Mouse (Mus musculus) gastrocnemius, postnatal 25 days (tissue): Measurements from ENCODE around the gene Tmprss7. TPM values are rescaled to one million over a fixed set of nuclear protein-coding genes. Genes with fewer than 3 reads are reported as not detected.

Experiments
- DNase-seq: peaks from one replicate; pipeline ENCODE4 v3.0.0; 2022
- long read RNA-seq, 2 experiments: library from polyadenylated mRNA; stranded (forward); transcript quantifications; one replicate each; pipeline ENCODE4 v2.0.0; 2021
- total RNA-seq, 2 experiments: library from RNA; stranded (reverse); gene quantifications; 1 replicate in 1 of 2; 2 replicates in 1 of 2; pipeline ENCODE4 v1.2.3; 2021

Gene Tmprss7
- total RNA-seq: not detected
- long read RNA-seq, experiment 1: 0 reads
- long read RNA-seq, experiment 2: 0 reads

DNA sequence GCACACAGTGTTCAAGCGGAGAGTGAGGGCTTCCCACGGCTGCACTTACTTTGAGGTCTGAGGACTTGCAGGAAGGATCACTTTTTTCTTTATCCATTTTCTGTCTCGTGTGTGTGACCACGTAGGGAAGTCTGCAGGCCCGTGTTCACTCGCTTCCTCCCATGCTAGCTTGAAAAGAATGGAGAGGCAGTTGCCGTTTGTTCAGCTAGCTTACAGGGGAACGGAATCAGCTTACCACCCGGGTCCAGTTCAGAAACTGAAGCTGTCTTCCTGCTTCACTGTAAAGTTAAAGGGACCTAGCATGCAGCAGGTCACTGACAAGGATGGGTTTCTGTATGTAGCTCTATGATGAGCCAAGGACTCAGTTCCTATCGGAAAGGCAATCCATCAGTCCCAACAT is at the start of gene Tmprss7:
Gene Tmprss7, minus strand, starts transcription at position 101 of the 400 bp plus-strand sequence.
- DNase-seq: no peak

DNA sequence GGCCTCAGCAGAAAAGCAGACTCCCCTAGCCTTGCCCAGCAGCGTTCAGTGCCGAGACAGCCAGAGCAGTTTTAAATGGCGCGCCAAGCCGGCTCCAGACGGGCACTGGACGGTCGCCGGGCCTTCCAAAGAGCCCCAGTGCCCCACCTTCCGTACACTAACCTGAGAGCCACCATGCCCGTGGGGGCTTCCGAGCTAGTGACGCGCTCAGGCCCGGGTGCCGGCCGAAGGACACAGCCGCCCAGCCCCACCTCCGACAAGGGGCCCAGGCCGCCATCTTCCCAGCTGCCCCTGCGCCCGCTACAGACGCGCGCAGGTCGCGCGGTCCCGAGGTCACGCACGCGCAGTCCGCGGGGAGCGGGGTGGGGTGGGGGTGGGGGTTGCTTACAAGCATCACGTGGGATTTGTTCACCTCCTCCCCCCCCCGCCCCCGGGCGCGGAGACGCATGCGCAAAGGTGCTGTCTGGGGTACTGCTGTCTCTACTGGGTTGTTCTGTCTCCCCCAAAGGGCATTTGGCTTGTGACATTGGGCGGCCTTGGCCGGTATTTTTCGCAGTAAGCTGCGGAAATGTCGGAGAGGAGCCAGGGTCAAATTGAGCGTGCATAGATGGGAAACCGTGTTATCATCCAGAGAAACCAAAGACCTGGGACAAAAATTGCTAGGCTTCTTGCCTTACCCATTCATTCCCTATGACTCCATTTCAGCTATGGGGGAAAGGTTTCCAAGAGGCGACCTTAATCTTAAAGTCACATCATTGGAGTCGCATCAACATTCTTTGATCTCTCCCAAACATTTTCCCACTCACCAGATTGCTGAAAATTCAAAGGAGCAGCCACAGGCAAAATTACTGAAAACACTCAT is 49.4 kb upstream of the Tmprss7 start, which contains the start of gene Abhd10:
Gene Abhd10, minus strand, starts transcription at position 341 of the 862 bp plus-strand sequence.
- DNase-seq: peak; percentile 97

DNA sequence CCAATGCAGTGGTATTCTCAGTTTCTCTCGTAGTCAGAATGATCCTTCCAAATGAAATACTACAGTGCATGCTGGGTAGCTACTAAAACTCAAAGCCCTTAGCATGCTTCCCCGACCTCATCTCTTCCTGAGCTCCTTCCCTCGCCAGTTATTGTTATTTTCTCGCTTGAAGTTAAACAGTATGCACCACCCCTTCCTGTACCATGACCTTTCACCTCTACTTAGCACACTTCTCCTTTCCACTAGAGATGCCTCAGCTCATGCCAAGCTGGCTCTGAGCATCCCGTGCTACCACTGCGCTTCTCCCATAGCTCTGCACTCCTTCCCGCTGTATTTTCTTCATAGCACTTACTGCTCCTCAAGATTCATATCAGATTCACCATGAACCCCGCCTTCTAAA is 44.4 kb upstream of the Tmprss7 start:
- no peak for DNase-seq

DNA sequence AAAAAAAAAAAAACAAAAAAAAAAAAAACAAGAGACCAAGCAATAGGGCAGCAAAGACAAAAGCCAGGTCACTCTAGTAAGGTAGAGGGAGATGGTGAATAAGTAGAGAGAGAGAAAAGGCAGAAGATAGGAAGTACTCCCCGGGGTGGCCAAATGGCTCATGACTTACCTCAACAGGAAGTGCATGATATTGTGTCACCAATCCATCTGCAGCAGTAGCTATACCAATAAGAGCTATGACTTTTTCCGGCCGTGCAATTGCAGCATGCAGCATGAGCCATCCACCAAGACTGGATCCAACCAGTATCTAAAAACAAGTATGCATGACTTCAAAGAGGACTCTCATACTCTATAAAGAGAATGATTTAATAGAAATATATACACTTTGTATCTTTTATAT is 43.3 kb upstream of the Tmprss7 start:
- DNase-seq: no peak

DNA sequence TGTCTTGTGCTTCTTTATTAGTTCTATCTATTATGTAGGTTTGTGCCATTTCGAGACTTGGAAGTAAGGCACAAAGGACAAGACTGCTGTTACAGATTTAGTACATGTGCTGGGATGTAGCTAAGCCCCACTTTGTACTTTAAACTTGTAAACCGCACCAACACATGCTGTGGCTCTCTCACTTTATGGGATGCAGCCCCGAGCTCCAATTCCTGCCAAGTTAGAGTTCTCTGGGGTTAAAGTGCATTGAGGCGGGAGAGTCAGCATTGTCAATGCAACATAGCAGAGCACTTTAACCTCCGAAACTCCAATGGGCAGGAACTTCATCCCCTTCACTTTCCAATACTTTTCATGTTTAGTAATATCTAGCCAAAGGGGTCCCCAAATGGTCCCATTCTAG is 35.7 kb upstream of the Tmprss7 start:
- DNase-seq: no peak

DNA sequence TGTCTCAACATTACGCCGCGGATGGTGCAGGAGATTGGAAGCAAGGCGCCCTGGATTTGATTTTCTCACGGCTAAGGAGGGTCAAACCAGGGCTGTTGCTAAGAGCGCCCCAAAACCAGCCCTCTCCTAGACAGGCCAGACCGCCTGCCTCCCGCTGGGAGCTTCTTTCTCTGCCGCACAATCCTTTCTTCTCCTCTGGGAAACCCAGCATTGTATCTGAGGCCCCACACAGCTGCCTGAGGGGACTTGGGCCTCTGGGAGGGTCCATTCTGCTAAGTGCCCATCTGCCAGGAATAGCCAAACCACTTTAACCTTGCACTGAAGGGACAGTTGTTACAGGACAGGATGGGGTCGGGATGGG is 31.3 kb upstream of the Tmprss7 start:
- DNase-seq: no peak

DNA sequence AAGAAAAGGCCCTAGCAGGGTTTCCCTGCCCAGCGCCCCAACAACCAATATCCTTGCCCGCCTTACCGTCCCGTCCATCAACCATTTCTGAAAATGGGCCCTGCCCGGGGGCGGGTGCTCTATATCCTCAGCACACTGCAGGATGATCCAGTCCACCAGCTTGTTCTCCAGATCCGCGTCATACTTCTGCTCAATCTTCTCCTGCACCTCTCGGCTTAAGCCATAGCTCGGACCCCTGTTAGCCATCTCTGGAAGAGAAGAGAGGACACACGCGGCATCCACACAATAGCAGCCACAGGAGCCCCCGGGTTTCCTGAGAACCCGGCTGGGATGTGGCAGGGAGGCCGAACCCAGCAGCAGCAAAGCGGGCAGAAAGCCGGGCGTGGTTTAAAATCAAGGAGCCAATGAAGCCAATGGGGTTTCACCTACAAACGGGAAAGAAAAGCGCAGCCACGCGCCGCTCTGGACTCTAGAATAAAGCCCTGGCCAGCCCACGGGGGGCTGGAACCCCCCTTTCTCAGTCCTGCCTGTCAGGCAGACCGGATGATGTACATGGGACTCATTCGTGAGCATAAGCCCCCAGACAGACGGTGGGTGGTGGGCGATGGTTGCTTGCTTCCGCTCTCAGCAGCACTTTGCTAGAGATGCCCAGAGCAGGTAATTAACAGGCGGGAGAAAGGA is 30.7 kb upstream of the Tmprss7 start, which contains the start of gene Tagln3:
Gene Tagln3, minus strand, starts transcription at position 548 of the 681 bp plus-strand sequence.
- DNase-seq: no peak

DNA sequence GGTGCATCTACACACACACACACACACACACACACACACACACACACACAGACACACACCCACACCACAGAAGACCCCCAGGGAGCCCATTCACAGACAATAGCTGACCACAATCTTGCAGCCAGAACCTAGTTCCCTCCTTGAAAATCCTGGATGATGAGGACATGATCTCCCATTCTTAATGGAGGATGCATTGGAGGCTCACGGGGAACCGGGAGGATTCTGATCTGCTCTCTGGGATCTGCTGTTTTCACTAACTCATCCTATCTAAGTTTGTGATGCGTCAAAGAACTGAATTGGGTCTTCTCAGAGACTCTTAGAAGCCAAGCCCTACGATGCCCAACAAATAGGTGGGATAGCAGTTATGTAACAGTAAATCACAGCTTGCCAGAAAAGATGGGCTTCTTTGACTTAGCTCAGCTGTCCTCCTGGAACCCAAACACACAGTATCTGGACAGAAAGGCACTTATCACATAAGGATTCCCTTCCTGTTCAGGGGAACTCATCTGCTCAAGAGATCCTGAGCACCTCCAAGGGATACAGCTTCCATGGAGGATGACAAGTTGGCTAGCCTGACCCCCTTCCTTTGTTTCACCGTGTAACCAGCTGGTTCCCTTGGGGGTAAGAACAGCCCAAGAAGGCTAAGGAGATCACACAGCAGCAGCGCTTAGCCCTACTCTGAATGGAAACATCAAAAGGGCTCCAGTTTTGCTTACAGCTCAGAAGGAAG is 29.9 kb upstream of the Tmprss7 start:
- no peak for DNase-seq

DNA sequence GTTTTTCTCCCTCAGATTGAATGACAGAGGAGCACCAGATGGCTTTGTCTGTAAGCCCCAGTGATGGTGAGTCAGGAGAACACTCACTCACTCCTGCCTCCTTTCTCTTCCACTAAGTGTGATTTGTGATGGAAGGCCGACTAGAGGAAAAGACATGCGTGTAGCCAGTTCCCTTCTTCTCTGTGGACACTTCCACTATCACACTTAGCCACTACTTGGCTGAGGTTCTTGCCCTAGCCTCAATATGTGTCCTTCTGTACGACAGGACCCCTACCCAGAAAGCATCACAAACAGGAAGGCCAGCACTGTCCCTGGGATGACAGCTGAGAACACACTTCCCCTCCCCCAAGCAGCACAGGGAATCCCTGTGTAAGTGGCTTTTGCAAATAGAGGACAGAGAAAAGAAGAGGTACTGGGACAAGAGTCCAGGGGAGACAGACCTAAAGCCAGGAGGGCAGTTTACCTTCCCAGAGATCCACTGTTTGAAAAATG is 29.0 kb upstream of the Tmprss7 start:
- DNase-seq: no peak

DNA sequence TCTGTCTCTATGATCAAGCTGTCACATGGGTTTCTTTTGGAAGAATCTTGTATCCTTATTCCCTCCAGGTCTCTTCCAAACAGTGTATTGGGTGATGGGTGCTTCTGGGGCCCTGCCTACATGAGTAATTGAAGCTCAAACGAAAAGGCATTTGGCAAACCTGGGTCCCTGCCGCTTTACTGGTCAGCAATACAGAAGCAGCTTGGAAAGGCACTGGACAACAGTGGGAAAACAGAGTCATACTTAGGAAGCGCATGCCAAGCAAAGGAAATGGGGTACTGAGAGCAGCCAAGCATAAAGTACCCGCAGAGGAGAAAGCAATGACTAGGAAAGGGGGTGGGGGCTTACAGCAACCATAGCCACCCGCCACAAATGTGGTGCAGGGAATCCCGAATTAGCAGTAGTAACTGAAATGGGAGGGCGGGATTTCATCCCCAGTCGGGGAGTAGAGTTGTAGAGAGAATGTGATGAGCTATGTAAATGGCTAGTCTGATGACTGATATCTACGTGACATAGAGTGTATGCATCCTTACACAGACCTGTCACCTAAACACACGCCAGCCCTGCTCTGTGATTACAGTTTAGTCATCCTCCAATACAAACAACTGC is 26.7 kb upstream of the Tmprss7 start:
- no peak for DNase-seq

DNA sequence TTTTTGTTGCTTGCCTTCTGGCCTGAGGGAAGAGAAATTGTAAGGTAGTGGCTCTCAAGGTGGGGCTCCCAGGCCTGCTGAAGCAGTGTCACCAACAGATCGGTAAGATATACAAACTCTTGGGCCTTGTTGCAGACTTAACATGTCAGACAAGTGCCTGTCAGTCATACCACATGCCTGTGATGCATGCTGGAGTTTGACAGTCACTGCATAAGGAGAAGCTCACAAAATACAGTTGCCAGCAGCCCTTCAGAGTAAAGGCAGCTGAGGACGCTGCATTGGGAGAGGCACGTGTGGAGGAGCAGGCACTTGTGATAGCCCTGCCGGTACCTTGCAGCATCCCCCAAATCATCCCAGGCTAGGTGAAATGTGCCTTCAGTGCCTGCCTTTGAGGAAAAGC is 24.8 kb upstream of the Tmprss7 start:
- DNase-seq: no peak

DNA sequence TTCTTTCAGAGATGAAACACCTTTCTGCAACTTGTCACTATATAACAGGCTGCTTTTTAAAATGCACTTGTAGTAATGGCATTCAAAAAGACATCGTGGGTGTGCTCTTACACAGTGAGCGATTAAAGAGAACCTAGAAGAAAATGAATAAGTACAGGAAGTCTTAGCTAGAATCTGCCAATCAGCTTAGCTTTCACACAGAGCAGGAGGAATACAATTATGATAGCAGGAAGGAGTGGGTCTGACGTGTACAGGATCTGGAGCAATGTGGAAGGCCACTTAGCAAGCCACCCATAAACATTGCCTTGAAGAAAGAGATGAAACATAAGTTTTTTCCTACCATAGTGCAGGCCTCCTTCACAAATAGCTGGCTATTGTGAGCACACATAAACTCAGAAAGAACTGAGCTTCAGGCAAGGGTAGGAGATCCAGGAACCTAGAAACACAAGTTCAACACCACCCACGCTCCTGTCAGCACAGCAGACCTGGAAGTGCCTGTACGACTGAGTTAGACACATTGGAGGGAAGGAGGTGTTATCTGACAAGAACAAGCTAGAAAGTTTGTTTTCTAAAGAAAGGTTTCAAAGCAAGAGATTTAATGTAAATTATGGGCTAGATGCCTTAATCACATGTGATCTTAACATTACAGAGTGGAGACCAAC is 21.2 kb upstream of the Tmprss7 start:
- no peak for DNase-seq

DNA sequence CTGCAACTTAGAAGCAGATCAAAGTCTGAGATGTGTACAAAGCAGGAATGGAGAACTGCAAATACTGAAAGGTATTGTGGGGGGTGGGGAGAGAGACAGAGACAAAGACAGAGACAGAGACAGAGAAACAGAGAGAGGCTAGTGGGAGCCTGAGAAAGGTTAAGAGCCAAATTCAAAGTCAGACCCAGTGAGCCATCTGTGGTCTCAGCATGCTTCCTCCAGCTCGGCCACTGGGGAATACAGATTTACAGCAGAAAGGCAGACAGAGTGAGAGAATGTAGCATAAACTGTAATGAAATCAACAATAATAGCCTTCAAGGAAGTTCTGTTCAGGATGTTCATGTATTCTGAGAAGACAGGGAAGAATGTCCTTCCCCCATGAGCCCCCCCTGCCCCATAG is 20.4 kb upstream of the Tmprss7 start:
- DNase-seq: no peak

DNA sequence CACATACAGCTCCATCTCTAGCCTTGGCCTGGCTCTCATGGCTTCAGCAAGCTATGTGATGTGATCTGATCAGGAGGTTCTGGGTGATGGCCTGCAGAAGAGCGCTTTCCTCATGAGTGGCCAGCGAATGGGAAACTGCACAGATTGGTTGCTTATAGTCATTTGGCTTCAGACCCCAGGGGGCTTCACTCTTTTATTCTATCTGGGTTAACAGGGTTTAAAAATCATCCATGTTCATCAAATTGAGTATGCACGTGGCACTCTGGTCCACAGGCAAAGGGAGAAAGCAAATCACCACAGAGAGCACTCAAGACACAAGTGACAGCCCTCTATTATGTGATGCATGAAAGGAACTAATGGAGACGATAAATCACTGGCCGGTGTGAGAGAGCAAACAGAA is 19.8 kb upstream of the Tmprss7 start:
- no peak for DNase-seq

DNA sequence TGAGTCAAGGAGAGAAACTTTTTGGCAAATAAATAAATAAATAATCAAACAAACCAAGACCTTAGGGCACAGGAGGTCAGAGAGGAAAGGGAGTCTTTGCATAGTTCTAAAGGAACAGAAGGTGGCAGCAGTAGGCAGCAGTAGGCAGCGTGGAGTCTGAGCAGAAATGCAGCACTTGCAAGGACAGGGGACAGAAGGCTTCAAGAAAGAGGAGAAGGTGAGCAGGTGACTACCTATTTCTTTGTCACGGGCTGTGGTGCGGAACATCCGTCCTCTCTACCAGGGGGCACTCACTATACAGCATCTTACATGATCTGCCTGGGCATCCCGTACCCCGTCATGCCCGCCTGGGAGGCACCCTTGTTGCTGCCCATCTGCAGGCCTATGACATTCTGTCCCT is 17.8 kb upstream of the Tmprss7 start:
- no peak for DNase-seq

DNA sequence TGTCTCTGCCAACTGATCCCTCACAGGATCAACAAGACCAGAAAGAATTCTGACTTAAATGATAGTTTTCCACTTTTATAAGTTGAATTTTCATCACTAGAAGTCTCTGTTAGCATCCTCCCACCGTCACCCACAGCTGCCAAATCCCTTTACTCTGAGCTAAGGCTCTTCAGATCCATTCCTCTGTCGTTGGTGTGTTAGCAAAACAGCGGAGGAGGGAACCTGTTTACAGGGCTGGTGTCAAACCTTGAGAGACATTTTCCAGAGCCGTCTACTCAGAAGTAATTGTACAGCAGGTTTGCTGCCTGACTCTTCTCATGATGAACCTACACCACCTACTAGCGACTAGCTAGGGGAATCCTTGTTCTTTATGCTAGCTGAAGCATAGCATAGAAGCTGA is 5.8 kb upstream of the Tmprss7 start:
- DNase-seq: no peak

DNA sequence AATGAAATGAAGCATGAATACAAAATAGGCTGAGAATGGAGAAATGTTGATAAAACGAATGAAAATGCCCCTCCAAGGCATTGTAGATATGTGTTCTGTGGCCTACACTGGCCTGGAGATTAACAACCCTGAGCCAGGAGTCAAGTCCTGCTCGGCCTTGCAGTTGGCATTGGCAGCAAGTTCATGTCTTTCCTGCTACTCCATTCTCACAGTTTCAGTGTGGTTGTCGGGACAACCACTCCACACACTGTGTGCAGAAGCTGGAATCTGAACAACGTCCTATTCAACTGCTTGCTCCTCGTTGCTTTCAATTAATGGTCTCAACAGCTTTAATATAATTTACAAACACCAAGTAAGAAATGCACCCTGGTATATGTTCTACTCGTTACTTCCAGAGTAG is 4.5 kb upstream of the Tmprss7 start:
- no peak for DNase-seq

DNA sequence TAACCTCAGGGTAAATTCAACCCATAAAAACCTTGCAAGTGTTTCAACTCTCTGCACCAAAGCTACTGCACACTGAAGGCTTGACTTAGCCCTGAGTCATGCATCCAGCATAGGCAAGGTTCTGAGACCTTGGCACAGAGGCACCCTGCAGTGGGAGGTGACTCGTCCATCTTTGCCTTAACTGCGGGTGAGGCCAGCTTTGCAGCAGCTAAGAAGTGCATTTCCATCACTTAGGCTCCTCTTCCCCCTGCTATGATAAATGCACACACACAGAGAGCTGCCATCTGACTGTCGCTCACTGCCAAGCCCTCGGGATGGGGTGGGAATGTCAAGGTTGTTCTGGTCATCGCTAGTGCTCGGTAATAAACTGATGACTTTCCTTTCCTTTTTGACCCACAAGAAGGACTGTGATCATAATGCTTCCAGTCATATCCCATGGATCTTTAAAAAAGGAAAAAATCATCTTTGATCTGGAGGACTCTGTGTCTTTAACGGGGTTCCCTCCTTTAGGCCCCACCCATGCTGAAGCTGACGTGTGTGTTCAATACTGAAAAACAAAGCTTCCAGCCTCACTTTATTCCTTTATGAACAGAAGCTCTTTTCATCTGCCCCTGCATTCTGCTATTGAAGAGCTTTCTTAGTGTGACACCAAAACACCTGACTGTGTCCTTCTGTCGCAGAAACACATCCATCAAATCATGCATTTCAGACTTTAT is 2.1 kb upstream of the Tmprss7 start:
- DNase-seq: no peak

DNA sequence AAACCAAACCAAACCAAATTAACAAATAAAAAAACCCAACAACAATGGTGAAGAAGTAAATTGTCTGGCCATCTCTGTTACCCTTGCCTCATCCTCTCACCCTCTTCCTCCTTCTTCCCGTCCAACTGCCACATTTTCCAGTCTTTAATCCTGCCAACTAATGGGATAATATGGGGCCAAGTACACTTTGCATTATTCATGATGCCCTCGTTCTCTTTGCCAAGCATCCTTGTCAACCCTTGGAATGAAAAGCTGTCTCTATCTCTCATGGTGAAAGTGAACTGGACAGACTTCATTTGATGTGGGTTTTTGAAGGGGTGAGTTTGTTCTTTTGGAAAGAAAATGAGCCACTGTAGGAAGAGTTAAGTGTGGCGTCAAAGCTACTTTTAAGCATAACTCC is 607 bp downstream of the Tmprss7 start:
- DNase-seq: no peak

DNA sequence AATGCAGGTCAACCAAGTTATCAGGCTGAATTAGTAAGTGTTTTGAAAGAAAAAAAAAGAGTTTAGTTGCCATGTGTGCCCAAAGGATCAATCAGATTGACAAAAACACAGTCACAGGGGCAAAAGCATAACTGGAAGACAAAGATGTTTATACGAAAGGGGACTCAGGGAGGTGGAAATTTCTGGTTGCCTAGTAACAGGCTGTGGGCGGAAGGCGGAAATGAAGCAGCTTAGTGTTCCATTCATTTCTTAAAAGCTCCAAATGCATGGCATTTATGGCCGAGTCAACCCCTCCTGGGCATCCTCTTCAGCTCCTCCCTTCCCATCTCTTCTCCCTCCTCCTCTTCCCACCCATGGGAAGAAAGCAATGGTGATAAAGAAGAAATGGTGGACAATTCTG is 3.3 kb downstream of the Tmprss7 start:
- DNase-seq: no peak

DNA sequence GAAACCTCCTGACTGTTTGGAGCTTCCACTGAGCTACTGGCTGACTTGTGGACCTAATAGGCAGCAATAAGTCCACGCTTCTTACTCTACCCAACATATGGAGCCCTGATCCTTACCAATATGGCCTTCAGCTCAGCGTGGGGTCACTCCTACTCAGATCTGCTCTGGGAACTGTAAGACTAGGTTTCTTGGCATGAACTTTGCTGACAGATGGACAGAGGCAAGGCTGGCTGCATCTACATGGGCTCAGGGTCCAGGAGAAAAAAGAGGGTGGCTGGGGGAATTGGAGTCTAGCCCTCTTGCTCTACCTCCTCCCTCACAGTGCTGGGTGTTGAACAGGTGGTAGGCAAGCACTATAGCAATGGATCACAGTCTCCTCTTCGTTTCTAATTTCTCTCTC is 6.6 kb downstream of the Tmprss7 start:
- DNase-seq: no peak
